Mouse (Mus musculus) neural tube, embryonic 12.5 days (tissue): ENCODE results near the gene Pex7. TPM values are rescaled to one million over a fixed set of nuclear protein-coding genes. Genes with fewer than 3 reads are reported as not detected.
"Not testable (repeated sequence)": the region's sequence is repeated elsewhere in the genome, so short reads cannot be mapped to it uniquely, and the experiment has no call there.

Experiments used
- ATAC-seq: fragments of 200-750 bp; cut with Nextera tagmentation; 2 replicates; pipeline ENCODE4 v1.8.0; 2017; ENCODE audit warnings: low read depth, mild to moderate bottlenecking, moderate TSS enrichment, moderate library complexity; ENCODE audit not compliant: low FRiP score
- H3K27ac ChIP-seq: fragments of 300-500 bp; sonication (generic); 2 replicates; pipeline ENCODE4 v1.5.1; 2016
- H3K27me3 ChIP-seq: fragments of 300-500 bp; sonication (generic); replicated peaks from 2 replicates; pipeline ENCODE4 v1.6.1; 2016; ENCODE audit warnings: mild to moderate bottlenecking
- H3K36me3 ChIP-seq: fragments of 300-500 bp; sonication (generic); 2 replicates; pipeline ENCODE4 v1.6.1; 2016; ENCODE audit warnings: mild to moderate bottlenecking
- H3K4me1 ChIP-seq: fragments of 300-500 bp; sonication (generic); 2 replicates; pipeline ENCODE4 v1.6.1; 2016
- H3K4me2 ChIP-seq: fragments of 300-500 bp; sonication (generic); replicated peaks from 2 replicates; pipeline ENCODE4 v1.6.1; 2016; ENCODE audit warnings: mild to moderate bottlenecking
- H3K4me3 ChIP-seq: fragments of 300-500 bp; sonication (generic); 2 replicates; pipeline ENCODE4 v1.5.1; 2016
- H3K9ac ChIP-seq: fragments of 300-500 bp; sonication (generic); 2 replicates; pipeline ENCODE4 v1.6.1; 2016; ENCODE audit warnings: mild to moderate bottlenecking
- H3K9me3 ChIP-seq: fragments of 300-500 bp; sonication (generic); 2 replicates; pipeline ENCODE4 v1.6.1; 2016; ENCODE audit warnings: mild to moderate bottlenecking
- WGBS: fragments of 180-500 bp; shearing (Covaris S2); methylation state at CpG from one replicate; pipeline ENCODE4 v1.1.7; 2016; 5-methylcytosine and 5-hydroxymethylcytosine counted together
- polyA plus RNA-seq: library from polyadenylated mRNA; unstranded; fragments of >200 nt; fragmentation: Nextera tagmentation; extraction: Ambion mirVana; gene quantifications from 2 replicates; pipeline ENCODE4 v1.2.1, GENCODE M21; 2016

Pex7 gene
- polyA plus RNA-seq, 1 experiment from 2014 or later = 26.4 TPM

- Histone ChIP-seq H3K36me3 (no peaks in the 10 kb centered on the region), H3K9me3 (no peaks in the 10 kb centered on the region), H3K27me3 (peaks cover 12% of the 10 kb centered on the region), H3K9ac (no peak overlapping the region), H3K4me1 (no peaks in the 10 kb centered on the region; the same call in 1 of the 2 replicates), H3K4me2 (no peak overlapping the region), H3K27ac (no peak overlapping the region), H3K4me3 (no peak overlapping the region)
- WGBS = 86% methylated on average over 1 of the region's 1 CpGs
- ATAC-seq = no peak
These were observed 20.7 kb upstream of the Pex7 start for GRCm38 (mm10) chr10:19928205-19928604.

- H3K4me1 ChIP-seq, H3K27ac ChIP-seq, ATAC-seq, H3K9ac ChIP-seq, H3K27me3 ChIP-seq, H3K4me3 ChIP-seq, H3K36me3 ChIP-seq, H3K4me2 ChIP-seq, H3K9me3 ChIP-seq: not testable (repeated sequence)
- WGBS = 95% methylated on average over 4 of the region's 4 CpGs
These were observed 19.0 kb upstream of the Pex7 start for GRCm38 (mm10) chr10:19926391-19926897.

- no peaks in the 10 kb centered on the region for H3K4me1 ChIP-seq
- no peak overlapping the region for H3K4me3 ChIP-seq
- no peak overlapping the region for H3K27ac ChIP-seq
- H3K9ac ChIP-seq = no peak overlapping the region
- no peaks in the 10 kb centered on the region for H3K27me3 ChIP-seq
- no peak for ATAC-seq
- no peaks in the 10 kb centered on the region for H3K36me3 ChIP-seq
- H3K9me3 ChIP-seq = no peaks in the 10 kb centered on the region
- 74% methylated on average over 2 of the region's 2 CpGs for WGBS
- no peak overlapping the region for H3K4me2 ChIP-seq
These were observed 16.8 kb upstream of the Pex7 start for GRCm38 (mm10) chr10:19924256-19924655.

- Histone ChIP-seq H3K36me3 (no peaks in the 10 kb centered on the region), H3K27me3 (no peaks in the 10 kb centered on the region), H3K4me2 (no peak overlapping the region), H3K9me3 (no peaks in the 10 kb centered on the region), H3K27ac (no peak overlapping the region), H3K4me3 (no peak overlapping the region), H3K9ac (no peak overlapping the region), H3K4me1 (no peaks in the 10 kb centered on the region)
- 70% methylated on average over 4 of the region's 4 CpGs for whole genome bisulfite sequencing
- no peak for ATAC-seq
These were observed 14.9 kb upstream of the Pex7 start for GRCm38 (mm10) chr10:19922410-19922809.

GRCm38 (mm10) chr10:19915301-19915700 lies 7.8 kb upstream of the Pex7 start:
- Histone ChIP-seq H3K9ac (no peak overlapping the region), H3K27ac (no peak overlapping the region), H3K36me3 (no peaks in the 10 kb centered on the region), H3K4me1 (no peaks in the 10 kb centered on the region), H3K4me2 (no peak overlapping the region), H3K9me3 (no peaks in the 10 kb centered on the region), H3K4me3 (no peak overlapping the region), H3K27me3 (no peaks in the 10 kb centered on the region)
- no peak for ATAC-seq
- 58% methylated on average over 1 of the region's 1 CpGs for WGBS

GRCm38 (mm10) chr10:19913806-19914205 lies 6.3 kb upstream of the Pex7 start:
- WGBS = 90% methylated on average over 4 of the region's 4 CpGs
- no peak for ATAC-seq

GRCm38 (mm10) chr10:19911583-19911982 lies 4.1 kb upstream of the Pex7 start:
- Histone ChIP-seq H3K27me3 (no peaks in the 10 kb centered on the region), H3K9me3 (no peaks in the 10 kb centered on the region), H3K36me3 (no peaks in the 10 kb centered on the region), H3K4me3 (no peak overlapping the region), H3K4me2 (no peak overlapping the region), H3K4me1 (no peaks in the 10 kb centered on the region), H3K27ac (no peak overlapping the region), H3K9ac (no peak overlapping the region)
- 51% methylated on average over 1 of the region's 1 CpGs for WGBS
- no peak for ATAC-seq

More at GRCm38 (mm10) chr10:19913806-19914205, 6.3 kb upstream of the Pex7 start:
- Histone ChIP-seq H3K36me3 (no peaks in the 10 kb centered on the region), H3K9me3 (no peaks in the 10 kb centered on the region), H3K9ac (no peak overlapping the region), H3K4me1 (no peaks in the 10 kb centered on the region), H3K27ac (no peak overlapping the region), H3K27me3 (no peaks in the 10 kb centered on the region), H3K4me3 (no peak overlapping the region), H3K4me2 (no peak overlapping the region)

GRCm38 (mm10) chr10:19910516-19910915 lies 3.0 kb upstream of the Pex7 start:
- Histone ChIP-seq H3K9ac (no peak overlapping the region), H3K4me1 (no peaks in the 10 kb centered on the region), H3K4me2 (no peak overlapping the region), H3K9me3 (no peaks in the 10 kb centered on the region), H3K27me3 (no peaks in the 10 kb centered on the region), H3K27ac (no peak overlapping the region), H3K36me3 (no peaks in the 10 kb centered on the region), H3K4me3 (no peak overlapping the region)
- WGBS = 89% methylated on average over 2 of the region's 2 CpGs
- no peak for ATAC-seq

GRCm38 (mm10) chr10:19908076-19908475 lies 587 bp upstream of the Pex7 start:
- no peak for ATAC-seq
- no peaks in the 10 kb centered on the region for H3K9me3 ChIP-seq
- H3K9ac ChIP-seq = no peak overlapping the region
- no peak overlapping the region for H3K27ac ChIP-seq
- H3K4me1 ChIP-seq = no peaks in the 10 kb centered on the region
- no peaks in the 10 kb centered on the region for H3K36me3 ChIP-seq
- H3K4me3 ChIP-seq = no peak overlapping the region
- 79% methylated on average over 2 of the region's 2 CpGs for WGBS
- no peak overlapping the region for H3K4me2 ChIP-seq
- no peaks in the 10 kb centered on the region for H3K27me3 ChIP-seq

GRCm38 (mm10) chr10:19904077-19904820 lies 3.2 kb downstream of the Pex7 start:
- Histone ChIP-seq H3K9me3 (no peaks in the 10 kb centered on the region), H3K4me2 (no peak overlapping the region)
- ATAC-seq = no peak

GRCm38 (mm10) chr10:19901992-19902391 lies 5.5 kb downstream of the Pex7 start:
- 88% methylated on average over 7 of the region's 7 CpGs for WGBS

More at GRCm38 (mm10) chr10:19904077-19904820, 3.2 kb downstream of the Pex7 start:
- Histone ChIP-seq H3K27ac (no peak overlapping the region), H3K9ac (no peak overlapping the region), H3K4me1 (no peaks in the 10 kb centered on the region), H3K27me3 (no peaks in the 10 kb centered on the region), H3K4me3 (no peak overlapping the region), H3K36me3 (no peaks in the 10 kb centered on the region)
- WGBS = 87% methylated on average over 13 of the region's 13 CpGs

GRCm38 (mm10) chr10:19900191-19900590 lies 7.3 kb downstream of the Pex7 start:
- Histone ChIP-seq H3K9ac (no peak overlapping the region), H3K27me3 (no peaks in the 10 kb centered on the region), H3K36me3 (peaks cover 3% of the 10 kb centered on the region; the same call in 1 of the 2 replicates), H3K4me2 (no peak overlapping the region), H3K4me1 (no peaks in the 10 kb centered on the region), H3K9me3 (no peaks in the 10 kb centered on the region), H3K4me3 (no peak overlapping the region), H3K27ac (no peak overlapping the region)
- 66% methylated on average over 2 of the region's 2 CpGs for whole genome bisulfite sequencing
- no peak for ATAC-seq

More at GRCm38 (mm10) chr10:19901992-19902391, 5.5 kb downstream of the Pex7 start:
- H3K27ac ChIP-seq = no peak overlapping the region
- no peak overlapping the region for H3K4me2 ChIP-seq
- H3K9ac ChIP-seq = no peak overlapping the region
- no peak overlapping the region for H3K4me3 ChIP-seq
- peaks cover 3% of the 10 kb centered on the region; the same call in 1 of the 2 replicates for H3K36me3 ChIP-seq
- H3K27me3 ChIP-seq = no peaks in the 10 kb centered on the region
- ATAC-seq = no peak
- no peaks in the 10 kb centered on the region for H3K4me1 ChIP-seq
- H3K9me3 ChIP-seq = no peaks in the 10 kb centered on the region

GRCm38 (mm10) chr10:19893976-19894375 lies 13.5 kb downstream of the Pex7 start:
- WGBS = 16% methylated on average over 4 of the region's 4 CpGs
- Histone ChIP-seq H3K4me1 (no peaks in the 10 kb centered on the region), H3K27me3 (no peaks in the 10 kb centered on the region), H3K36me3 (peaks cover 3% of the 10 kb centered on the region; the same call in 1 of the 2 replicates), H3K9me3 (no peaks in the 10 kb centered on the region), H3K4me2 (no peak overlapping the region), H3K27ac (no peak overlapping the region), H3K4me3 (no peak overlapping the region), H3K9ac (no peak overlapping the region)
- ATAC-seq = no peak
